Mouse (Mus musculus): ENCODE results near the gene Col15a1.

DNA sequence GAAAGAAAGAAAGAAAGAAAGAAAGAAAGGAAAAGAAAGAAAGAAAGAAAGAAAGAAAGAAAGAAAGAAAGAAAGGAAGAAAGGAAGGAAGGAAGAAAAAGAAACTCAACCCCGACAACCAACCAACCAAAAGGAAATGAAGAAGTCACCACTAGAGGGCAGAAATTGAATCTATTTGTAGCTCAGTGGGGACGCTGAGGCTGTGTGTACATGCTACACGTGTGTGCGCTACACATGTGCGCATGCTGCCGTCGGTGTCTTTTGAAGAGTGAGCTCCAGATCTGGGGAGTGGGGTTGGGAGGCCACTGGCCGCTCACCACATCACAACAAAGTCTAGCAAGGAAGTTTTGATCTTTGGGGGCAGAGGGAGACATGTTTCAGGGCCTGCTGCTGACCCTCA is 38.9 kb downstream of the Col15a1 start:
- TF ChIP-seq MAFK (IDR thresholded peaks at IDR 0.05; ENCODE audit: insufficient read depth, low read depth, low read length) (no peak), CHD2 (IDR thresholded peaks at IDR 0.05; ENCODE audit: low read depth, low read length) (no peak)

Measured in ES-E14 (cell line).